Mouse (Mus musculus): ENCODE results near the gene Trappc2. TPM values are rescaled to one million over a fixed set of nuclear protein-coding genes. Genes with fewer than 3 reads are reported as not detected.

The Trappc2 gene
- polyA plus RNA-seq, 1 experiment from 2014 or later: 38.4 TPM

- 59% methylated on average over 1 of the region's 1 CpGs for WGBS (ENCODE audit: insufficient replicate concordance)
- H3K27me3 ChIP-seq (ENCODE audit: control insufficient read depth, insufficient read depth, low read length): no peaks in the 10 kb centered on the region
- H3K9me3 ChIP-seq (replicated peaks; ENCODE audit: control insufficient read depth, low read length): no peaks in the 10 kb centered on the region
- H3K9ac ChIP-seq (ENCODE audit: low read depth, low read length): no peak overlapping the region
- no peak for ATAC-seq (replicated peaks; ENCODE audit: insufficient number of reproducible peaks, low FRiP score, low TSS enrichment)
- H3K36me3 ChIP-seq (ENCODE audit: control insufficient read depth, insufficient read depth, low read length): no peaks in the 10 kb centered on the region; the same call in 1 of the 2 replicates
- H3K4me2 ChIP-seq: no peak overlapping the region
- H3K4me1 ChIP-seq (ENCODE audit: control insufficient read depth, insufficient read depth, low read length): no peaks in the 10 kb centered on the region
- H3K27ac ChIP-seq (ENCODE audit: low read depth, low read length): no peak overlapping the region
- H3K4me3 ChIP-seq (ENCODE audit: low read depth, low read length): no peak overlapping the region
Observed at GRCm38 (mm10) chrX:166499496-166500190, 59.3 kb downstream of the Trappc2 start.

Other genes starting within 250 kb of the Trappc2 start
- gene Gpm6b, start 201.7 kb upstream of the Trappc2 start, polyA plus RNA-seq (2014; fragmentation: Nextera tagmentation; extraction: Ambion mirVana): 5.2 and 6.3 TPM in 2 replicates
- 5.9 and 6.4 TPM in 2 replicates for gene Ofd1, start 130 bp downstream of the Trappc2 start, polyA plus RNA-seq (2014; fragmentation: Nextera tagmentation; extraction: Ambion mirVana)
- 38.6 and 40.2 TPM in 2 replicates for gene Rab9, start 39.3 kb downstream of the Trappc2 start, polyA plus RNA-seq (2014; fragmentation: Nextera tagmentation; extraction: Ambion mirVana)
- gene Tceanc, start 78.0 kb downstream of the Trappc2 start, polyA plus RNA-seq (2014; fragmentation: Nextera tagmentation; extraction: Ambion mirVana): 6.1 and 7.0 TPM in 2 replicates
- 4.2 and 4.3 TPM in 2 replicates for gene Egfl6, start 145.1 kb downstream of the Trappc2 start, polyA plus RNA-seq (2014; fragmentation: Nextera tagmentation; extraction: Ambion mirVana)